Mouse (Mus musculus): Measurements from ENCODE around the gene Egfl7. TPM values are rescaled to one million over a fixed set of nuclear protein-coding genes. Genes with fewer than 3 reads are reported as not detected.

The Egfl7 gene
- polyA plus RNA-seq, 1 experiment: 2,032 TPM

DNA sequence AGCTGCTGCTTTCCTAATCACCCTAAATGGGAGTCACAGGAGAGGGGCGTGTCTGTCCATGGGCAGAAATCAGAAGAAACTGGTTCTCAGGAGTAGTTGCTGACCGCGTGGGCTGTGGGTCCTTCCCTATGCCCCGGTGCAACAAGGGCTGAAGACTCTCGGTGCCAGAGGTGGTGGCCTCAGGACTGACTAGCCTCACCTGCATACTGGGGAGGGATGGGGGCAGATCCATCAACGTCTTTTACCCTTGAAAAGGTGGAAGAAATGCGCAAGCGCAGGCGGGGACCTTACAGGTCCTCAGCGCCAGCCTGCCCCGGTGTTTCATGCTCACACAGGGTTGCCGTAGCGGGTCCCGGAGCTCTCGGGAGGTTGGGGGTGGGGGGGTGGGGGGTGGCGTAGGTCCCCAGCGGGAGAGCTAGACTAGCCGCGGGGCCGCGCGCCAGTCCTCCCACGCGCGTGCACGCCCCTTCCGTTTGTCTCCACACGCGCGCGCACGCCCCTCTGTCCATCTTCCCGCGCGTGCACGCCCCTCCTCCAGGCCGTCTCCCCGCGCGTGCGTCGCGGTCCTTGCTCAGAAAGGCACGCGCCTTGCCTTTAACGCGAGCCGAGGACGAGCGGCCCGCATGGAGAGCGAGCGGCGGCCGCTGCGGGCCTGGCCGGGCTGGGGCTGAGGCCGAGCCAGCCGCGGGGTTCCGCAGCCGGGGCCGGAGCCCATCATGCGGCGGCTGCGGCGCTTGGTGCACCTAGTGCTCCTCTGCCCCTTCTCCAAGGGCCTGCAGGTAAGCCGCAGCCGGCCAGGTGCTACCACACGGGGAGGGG is 48.3 kb downstream of the Egfl7 start, which contains the start of gene Fam69b:
Gene Fam69b, plus strand, starts transcription at position 537 of the 819 bp plus-strand sequence.
- DNase-seq: peak; percentile 57
- Histone ChIP-seq H3K4me3 (replicated peaks; ENCODE audit: extremely low read depth, low read depth, low read length) (peak within 1 kb of the TSS; percentile 77), H3K4me1 (ENCODE audit: control insufficient read depth, insufficient read depth, low read length) (peaks cover 4% of the 10 kb centered on the region; the same call in 1 of the 2 replicates)
- WGBS: under 1% methylated on average over 70 of the region's 70 CpGs
- TF ChIP-seq CTCF (IDR thresholded peaks at IDR 0.05; ENCODE audit: insufficient read depth, low read length) (no peak), POLR2A (IDR thresholded peaks at IDR 0.05; ENCODE audit: borderline replicate concordance, extremely low read depth, low read depth, low read length) (no peak)

DNA sequence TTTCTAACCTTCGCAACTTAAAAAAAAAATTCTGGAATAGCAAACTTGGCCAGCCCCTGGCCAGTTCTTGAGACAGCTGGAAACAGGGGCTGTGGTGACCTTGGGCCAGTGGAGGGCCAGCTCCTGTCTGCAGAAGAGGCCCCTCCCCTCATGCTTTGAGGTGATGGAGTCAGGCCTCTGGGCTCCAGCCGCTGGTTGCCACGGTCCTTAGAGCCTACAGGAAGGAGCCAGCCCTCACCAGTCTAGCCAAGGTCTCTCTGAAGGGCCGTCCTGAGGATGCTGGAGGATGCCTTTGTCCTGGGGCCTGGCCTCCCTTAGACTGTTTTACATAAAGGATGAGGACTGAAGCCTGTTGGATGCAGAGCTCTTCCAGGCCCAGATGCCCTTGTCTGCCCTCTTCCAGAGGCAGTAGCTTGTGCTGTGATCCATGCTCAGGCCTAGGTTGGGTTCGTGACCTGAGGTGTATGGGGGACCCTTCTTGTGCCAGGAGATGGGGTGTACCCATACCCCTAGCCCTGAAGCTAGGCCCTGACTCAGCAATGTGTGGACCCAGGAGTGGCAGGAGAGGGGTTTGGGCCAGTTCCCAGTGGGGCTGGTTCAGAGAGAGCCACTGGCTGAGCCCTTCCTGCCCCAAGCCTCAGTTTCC is 49.1 kb downstream of the Egfl7 start:
- Histone ChIP-seq H3K4me1 (ENCODE audit: control insufficient read depth, insufficient read depth, low read length) (peaks cover 4% of the 10 kb centered on the region; the same call in 1 of the 2 replicates), H3K4me3 (replicated peaks; ENCODE audit: extremely low read depth, low read depth, low read length) (peak overlapping the region; percentile 77)
- no peak for TF ChIP-seq CTCF (IDR thresholded peaks at IDR 0.05; ENCODE audit: insufficient read depth, low read length)
- TF ChIP-seq POLR2A (IDR thresholded peaks at IDR 0.05; ENCODE audit: borderline replicate concordance, extremely low read depth, low read depth, low read length): no peak
- no peak for DNase-seq
- 39% methylated on average over 5 of the region's 5 CpGs for WGBS

DNA sequence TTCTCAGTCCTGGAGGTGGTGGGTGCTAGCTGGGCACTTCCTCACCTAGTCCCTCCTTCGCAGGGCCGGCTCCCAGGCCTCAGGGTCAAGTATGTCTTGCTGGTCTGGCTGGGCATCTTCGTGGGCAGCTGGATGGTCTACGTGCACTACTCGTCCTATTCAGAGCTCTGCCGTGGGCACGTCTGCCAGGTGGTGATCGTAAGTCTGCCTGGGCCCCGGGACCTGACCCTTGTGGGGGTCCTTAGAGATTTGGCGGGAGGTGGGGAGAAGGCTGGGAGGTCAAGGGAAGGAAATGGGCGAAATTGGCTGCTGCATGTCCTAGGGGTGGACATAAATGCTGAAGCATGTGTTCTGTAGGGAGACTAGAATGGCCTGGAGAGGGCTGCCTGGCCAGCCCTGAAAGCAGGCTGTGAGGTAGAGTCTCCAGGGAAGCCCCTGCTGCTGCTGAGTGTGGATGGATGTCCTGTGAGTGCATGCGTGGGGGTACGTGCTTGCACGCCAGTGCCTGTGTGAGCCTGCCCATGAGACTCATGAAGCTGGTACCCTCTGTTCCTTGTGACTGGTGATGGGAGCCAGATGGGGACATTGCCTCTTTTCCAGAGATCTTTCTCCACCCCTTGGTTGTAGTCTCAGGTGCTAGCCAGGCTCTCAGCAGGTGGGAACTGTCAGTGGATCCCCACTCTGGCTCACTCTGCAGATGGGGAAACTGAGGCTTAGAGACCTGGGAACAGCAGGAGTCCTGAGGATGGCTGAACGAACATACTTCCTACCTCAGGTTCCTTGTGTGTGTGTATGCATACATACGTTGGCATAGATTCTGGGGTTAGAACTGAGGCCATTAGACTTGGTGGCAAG is 53.0 kb downstream of the Egfl7 start:
- TF ChIP-seq CTCF (IDR thresholded peaks at IDR 0.05; ENCODE audit: insufficient read depth, low read length) (no peak), POLR2A (IDR thresholded peaks at IDR 0.05; ENCODE audit: borderline replicate concordance, extremely low read depth, low read depth, low read length) (no peak)
- WGBS: 75% methylated on average over 16 of the region's 16 CpGs
- Histone ChIP-seq H3K4me1 (ENCODE audit: control insufficient read depth, insufficient read depth, low read length) (peaks cover 4% of the 10 kb centered on the region; the same call in 1 of the 2 replicates), H3K4me3 (replicated peaks; ENCODE audit: extremely low read depth, low read depth, low read length) (no peak overlapping the region)
- DNase-seq: no peak

DNA sequence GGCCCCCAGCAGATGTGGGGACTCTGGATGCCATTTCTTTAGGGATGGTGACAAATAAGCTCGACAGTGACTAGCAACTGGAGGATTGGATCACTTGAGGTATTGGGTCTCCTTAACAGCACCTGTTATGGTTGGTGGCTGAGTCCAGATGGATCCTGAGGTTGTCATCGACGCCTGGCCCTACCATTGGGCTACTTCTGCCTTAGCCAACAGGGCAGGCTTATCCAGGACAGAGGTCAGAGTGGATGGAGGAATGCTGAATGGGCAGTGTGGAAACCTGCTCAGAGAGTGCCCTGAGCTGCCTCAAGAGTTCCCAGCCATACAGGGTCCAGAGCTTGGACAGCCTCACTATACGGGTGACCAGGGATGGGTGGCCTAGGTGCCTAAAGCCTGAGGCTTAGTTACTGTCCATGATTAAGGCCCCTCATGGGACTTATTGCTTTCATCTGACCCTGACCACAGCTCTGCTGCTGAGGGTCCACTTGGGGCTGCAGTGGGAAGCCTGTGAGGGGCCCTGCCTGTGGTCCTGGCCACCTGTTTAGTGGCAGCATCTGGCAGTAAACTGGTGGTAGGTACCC is 54.2 kb downstream of the Egfl7 start:
- Histone ChIP-seq H3K4me3 (replicated peaks; ENCODE audit: extremely low read depth, low read depth, low read length) (no peak overlapping the region), H3K4me1 (ENCODE audit: control insufficient read depth, insufficient read depth, low read length) (peaks cover 8% of the 10 kb centered on the region)
- WGBS: 79% methylated on average over 4 of the region's 4 CpGs
- TF ChIP-seq CTCF (IDR thresholded peaks at IDR 0.05; ENCODE audit: insufficient read depth, low read length) (no peak), POLR2A (IDR thresholded peaks at IDR 0.05; ENCODE audit: borderline replicate concordance, extremely low read depth, low read depth, low read length) (no peak)
- no peak for DNase-seq

DNA sequence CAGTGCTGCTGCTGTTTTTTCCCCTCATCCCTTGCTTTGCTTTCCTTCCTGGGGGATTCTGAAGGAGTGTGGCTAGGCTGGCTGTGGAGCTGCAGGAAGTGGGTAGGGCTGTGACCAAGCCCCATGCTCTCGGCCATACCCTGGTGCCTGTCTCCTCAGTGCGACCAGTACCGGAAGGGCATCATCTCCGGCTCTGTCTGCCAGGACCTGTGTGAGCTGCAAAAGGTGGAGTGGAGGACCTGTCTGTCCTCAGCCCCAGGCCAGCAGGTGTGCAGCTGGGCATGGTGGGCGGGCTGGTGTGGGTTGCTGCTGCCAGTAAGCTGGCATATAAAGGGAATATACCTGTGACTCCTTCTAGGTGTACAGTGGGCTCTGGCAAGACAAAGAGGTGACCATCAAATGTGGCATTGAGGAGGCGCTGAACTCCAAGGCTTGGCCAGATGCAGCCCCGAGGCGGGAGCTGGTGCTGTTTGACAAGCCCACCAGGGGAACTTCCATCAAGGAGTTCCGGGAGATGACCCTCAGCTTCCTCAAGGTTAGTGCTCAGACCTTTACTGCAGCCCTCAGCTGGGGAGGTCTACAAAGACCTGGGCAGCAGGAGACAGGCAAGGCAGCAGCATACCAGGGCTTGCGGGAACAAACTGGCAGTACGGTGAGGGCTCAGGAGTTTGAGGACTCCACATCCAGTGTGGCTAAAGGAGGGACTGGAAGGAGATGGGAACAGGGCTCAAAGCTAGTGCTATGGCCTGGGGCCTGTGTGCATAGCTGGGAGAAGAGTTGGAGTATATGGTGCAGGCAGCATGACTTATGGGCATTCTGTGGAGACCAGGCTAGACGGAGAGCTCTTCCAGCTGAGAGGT is 55.0 kb downstream of the Egfl7 start:
- TF ChIP-seq POLR2A (IDR thresholded peaks at IDR 0.05; ENCODE audit: borderline replicate concordance, extremely low read depth, low read depth, low read length) (no peak), CTCF (IDR thresholded peaks at IDR 0.05; ENCODE audit: insufficient read depth, low read length) (no peak)
- no peak for DNase-seq
- WGBS: 62% methylated on average over 12 of the region's 12 CpGs
- peaks cover 11% of the 10 kb centered on the region for H3K4me1 ChIP-seq (ENCODE audit: control insufficient read depth, insufficient read depth, low read length)
- H3K4me3 ChIP-seq (replicated peaks; ENCODE audit: extremely low read depth, low read depth, low read length): no peak overlapping the region

DNA sequence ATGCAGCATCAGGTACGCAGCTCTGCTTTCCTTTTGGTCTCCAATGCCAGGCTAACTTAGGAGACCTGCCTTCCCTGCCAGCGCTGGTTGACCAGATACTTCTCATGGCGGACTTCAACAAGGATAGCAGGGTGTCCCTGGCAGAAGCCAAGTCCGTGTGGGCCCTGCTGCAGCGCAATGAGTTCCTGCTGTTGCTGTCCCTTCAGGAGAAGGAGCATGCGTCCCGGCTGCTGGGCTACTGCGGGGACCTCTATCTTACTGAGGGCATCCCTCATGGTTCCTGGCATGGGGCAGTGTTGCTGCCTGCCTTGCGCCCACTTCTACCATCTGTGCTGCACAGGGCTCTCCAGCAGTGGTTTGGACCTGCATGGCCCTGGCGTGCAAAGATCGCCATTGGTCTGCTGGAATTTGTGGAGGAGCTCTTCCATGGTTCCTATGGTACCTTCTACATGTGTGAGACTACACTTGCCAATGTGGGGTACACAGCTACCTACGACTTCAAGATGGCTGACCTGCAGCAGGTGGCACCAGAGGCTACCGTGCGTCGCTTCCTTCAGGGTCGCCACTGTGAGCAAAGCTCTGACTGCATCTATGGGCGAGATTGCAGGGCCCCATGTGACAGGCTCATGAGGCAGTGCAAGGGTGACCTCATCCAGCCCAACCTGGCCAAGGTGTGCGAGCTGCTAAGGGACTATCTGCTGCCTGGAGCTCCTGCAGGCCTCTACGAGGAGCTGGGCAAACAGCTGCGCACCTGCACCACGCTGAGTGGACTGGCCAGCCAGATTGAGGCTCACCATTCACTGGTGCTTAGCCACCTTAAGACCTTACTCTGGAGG is 55.9 kb downstream of the Egfl7 start:
- no peak for TF ChIP-seq CTCF (IDR thresholded peaks at IDR 0.05; ENCODE audit: insufficient read depth, low read length)
- no peak for TF ChIP-seq POLR2A (IDR thresholded peaks at IDR 0.05; ENCODE audit: borderline replicate concordance, extremely low read depth, low read depth, low read length)
- WGBS: 75% methylated on average over 21 of the region's 21 CpGs
- no peak for DNase-seq
- Histone ChIP-seq H3K4me1 (ENCODE audit: control insufficient read depth, insufficient read depth, low read length) (peaks cover 11% of the 10 kb centered on the region), H3K4me3 (replicated peaks; ENCODE audit: extremely low read depth, low read depth, low read length) (no peak overlapping the region)

GRCm38 (mm10) chr2:26636325-26636635 is 56.5 kb downstream of the Egfl7 start:
- TF ChIP-seq CTCF (IDR thresholded peaks at IDR 0.05; ENCODE audit: insufficient read depth, low read length) (no peak), POLR2A (IDR thresholded peaks at IDR 0.05; ENCODE audit: borderline replicate concordance, extremely low read depth, low read depth, low read length) (no peak)
- no peak for DNase-seq
- WGBS: 47% methylated on average over 2 of the region's 2 CpGs
- peaks cover 11% of the 10 kb centered on the region for H3K4me1 ChIP-seq (ENCODE audit: control insufficient read depth, insufficient read depth, low read length)
- H3K4me3 ChIP-seq (replicated peaks; ENCODE audit: extremely low read depth, low read depth, low read length): no peak overlapping the region

Measured in lung, adult 2 months (tissue).